Mouse (Mus musculus) ES-E14 (cell line): ENCODE data around the gene Tssk6.

ENCODE experiments used
- CHD2 ChIP-seq: IDR thresholded peaks from 2 replicates; pipeline ENCODE4 v1.6.1; 2014; ENCODE audit warnings: mild to moderate bottlenecking, low read depth, low read length, inconsistent platforms
- HCFC1 ChIP-seq: IDR thresholded peaks from 2 replicates; pipeline ENCODE4 v1.6.1; 2012; ENCODE audit warnings: low read length, inconsistent platforms, borderline replicate concordance; ENCODE audit not compliant: insufficient read depth
- MAFK ChIP-seq: IDR thresholded peaks from 2 replicates; pipeline ENCODE4 v1.6.1; 2014; ENCODE audit warnings: mild to moderate bottlenecking, low read depth, low read length, inconsistent platforms; ENCODE audit not compliant: insufficient read depth
- ZC3H11A ChIP-seq: IDR thresholded peaks from 2 replicates; pipeline ENCODE4 v1.6.1; 2012; ENCODE audit warnings: low read depth, mild to moderate bottlenecking, inconsistent platforms, low read length, borderline replicate concordance
- ZNF384 ChIP-seq: IDR thresholded peaks from 2 replicates; pipeline ENCODE4 v1.6.1; 2012; ENCODE audit warnings: low read depth, low read length, inconsistent platforms

GRCm38 (mm10) chr8:69915748-69916147 is 13.8 kb downstream of the Tssk6 start:
- peak; percentile 54; the same call in 1 of the 2 replicates for TF ChIP-seq ZNF384
- no peak for TF ChIP-seq HCFC1
- TF ChIP-seq MAFK: no peak
- TF ChIP-seq ZC3H11A: no peak
- no peak for TF ChIP-seq CHD2
